Mouse (Mus musculus) adrenal gland, adult 2 months (tissue): ENCODE measurements around the gene Ssh2. TPM values are rescaled to one million over a fixed set of nuclear protein-coding genes. Genes with fewer than 3 reads are reported as not detected.

Experiments used
- polyA plus RNA-seq: library from polyadenylated mRNA; depleted of rRNA; stranded (reverse); fragments of >200 nt; gene quantifications from 2 replicates; pipeline ENCODE4 v1.2.3, GENCODE M21; 2012; rRNA removed
- total RNA-seq, 2 experiments: library from RNA; stranded (reverse); gene quantifications; 2 replicates each; pipeline ENCODE4 v1.2.3; 2021

Ssh2 gene
- total and polyA plus RNA-seq, 3 experiments: 4.1 to 18.9 (median 18.3) TPM

Other genes with a start within 250 kb of the Ssh2 start
- gene Slc6a4, start 217.7 kb upstream of the Ssh2 start, total RNA-seq: 10 to 100 TPM; 46.6 to 50.2 TPM
- 15.9 and 18.3 TPM in 2 replicates for gene Slc6a4, start 217.7 kb upstream of the Ssh2 start, polyA plus RNA-seq
- 10 to 100 TPM; 20.0 to 28.1 TPM for gene Nsrp1, start 137.9 kb upstream of the Ssh2 start, total RNA-seq
- 0.15 and 0.29 TPM in 2 replicates for gene Nsrp1, start 137.9 kb upstream of the Ssh2 start, polyA plus RNA-seq
- gene Efcab5, start 27.3 kb upstream of the Ssh2 start, total RNA-seq: under 1 TPM; 0.20 to 0.66 TPM
- gene Efcab5, start 27.3 kb upstream of the Ssh2 start, polyA plus RNA-seq: 0.07 and 0.08 TPM in 2 replicates
- 1 to 10 TPM; 1.3 to 2.0 TPM for gene Coro6, start 246.1 kb downstream of the Ssh2 start, total RNA-seq
- gene Coro6, start 246.1 kb downstream of the Ssh2 start, polyA plus RNA-seq: 6.0 and 9.2 TPM in 2 replicates